In genomic region chr15:77203255-77203981, GRCm38 (mm10) we compare ENCODE assay signal across 8 mouse cellular contexts.
A peak's percentile ranks its signal among the peaks of the same experiment; 100 is the strongest.
DNase-seq lines count a peak whose midpoint lies in the region; ATAC-seq and TF ChIP-seq lines count a peak whose summit lies in the region.

No protein-coding gene starts in this region.

- 0 out of 2 replicates have a peak, but pooled peaks have one; percentile 32 for ATAC-seq in kidney, embryonic 14.5 days (ENCODE audit: low FRiP score, low TSS enrichment)
- ATAC-seq in lung, embryonic 16.5 days (ENCODE audit: low read depth) = peak; percentile 67
- no peak for ATAC-seq in megakaryocyte, adult 5-6 weeks (ENCODE audit: poor library complexity, severe bottlenecking)

- intact Hi-C loops in heart, adult 2 months (cut with DNase I) = loop anchor here (5.0 kb wide), 1 partner anchor 51 kb away; no protein-coding TSS in a partner anchor

- H3K9ac ChIP-seq in heart, adult 2 months (ENCODE audit: low read depth, low read length) = peak overlapping the region; percentile 62
- H3K9ac ChIP-seq in kidney, embryonic 14.5 days (ENCODE audit: low read depth, low read length) = peak overlapping the region; percentile 23; the same call in 1 of the 2 replicates
- peak overlapping the region; percentile 14; the same call in 1 of the 2 replicates for H3K9ac ChIP-seq in lung, embryonic 16.5 days (ENCODE audit: low read length)

- 0 out of 2 replicates have a peak, but pooled peaks have one; percentile 15 for TF ChIP-seq EP300 in heart, adult 2 months (IDR thresholded peaks at IDR 0.05; ENCODE audit: insufficient read depth, low read depth, low read length)

- H3K27ac ChIP-seq in heart, adult 2 months = peak overlapping the region; percentile 86
- H3K27ac ChIP-seq in kidney, embryonic 14.5 days (ENCODE audit: low read depth, low read length) = no peak overlapping the region
- peak overlapping the region; percentile 52 for H3K27ac ChIP-seq in lung, embryonic 16.5 days (ENCODE audit: low read length)

- 37% methylated on average over 14 of the region's 14 CpGs for WGBS in heart, adult 2 months
- 61% methylated on average over 14 of the region's 14 CpGs for WGBS in kidney, embryonic 14.5 days
- 31% methylated on average over 14 of the region's 14 CpGs for WGBS in lung, embryonic 16.5 days

- peaks cover 7% of the 10 kb centered on the region for H3K79me2 ChIP-seq in heart, adult 2 months (replicated peaks; ENCODE audit: control insufficient read depth, insufficient read depth, low read length)

- H3K36me3 ChIP-seq in heart, adult 2 months (ENCODE audit: control insufficient read depth, insufficient read depth, low read length) = peaks cover 7% of the 10 kb centered on the region; the same call in 1 of the 2 replicates
- no peaks in the 10 kb centered on the region for H3K36me3 ChIP-seq in kidney, embryonic 14.5 days (ENCODE audit: control insufficient read depth, insufficient read depth, low read length)
- H3K36me3 ChIP-seq in lung, embryonic 16.5 days (ENCODE audit: control insufficient read depth, insufficient read depth, low read length) = no peaks in the 10 kb centered on the region

- peaks cover 15% of the 10 kb centered on the region for H3K4me1 ChIP-seq in heart, adult 2 months (ENCODE audit: control insufficient read depth, insufficient read depth, low read length)
- peaks cover 19% of the 10 kb centered on the region for H3K4me1 ChIP-seq in kidney, embryonic 14.5 days (ENCODE audit: control insufficient read depth, insufficient read depth, low read length)
- peaks cover 24% of the 10 kb centered on the region for H3K4me1 ChIP-seq in lung, embryonic 16.5 days (replicated peaks; ENCODE audit: control insufficient read depth, insufficient read depth, low read length)

- TF ChIP-seq POLR2A in heart, adult 2 months (IDR thresholded peaks at IDR 0.05; ENCODE audit: insufficient read depth, low read depth, low read length) = peak; percentile 31; the same call in 1 of the 2 replicates

- no peak for TF ChIP-seq CTCF in heart, adult 2 months (IDR thresholded peaks at IDR 0.05)

- H3K9me3 ChIP-seq in kidney, embryonic 14.5 days (ENCODE audit: control insufficient read depth, low read length) = no peaks in the 10 kb centered on the region
- H3K9me3 ChIP-seq in lung, embryonic 16.5 days (ENCODE audit: control insufficient read depth, low read length) = no peaks in the 10 kb centered on the region

- DNase-seq in NIH3T3 (ENCODE audit: low read depth) = peak; percentile 58
- DNase-seq in cerebellum, adult 8-10 months = peak; percentile 44
- peak; percentile 58 to 59 for DNase-seq in heart, adult 2 months
- peak; percentile 88 for DNase-seq in yolk sac, embryonic 10.5 days (ENCODE audit: low spot score)
- DNase-seq in left cerebral cortex, adult 8-10 months (ENCODE audit: low spot score in 2 of 2) = no peak

- no peaks in the 10 kb centered on the region for H3K27me3 ChIP-seq in heart, adult 2 months (ENCODE audit: control insufficient read depth, insufficient read depth, low read length)
- H3K27me3 ChIP-seq in kidney, embryonic 14.5 days (ENCODE audit: control insufficient read depth, insufficient read depth, low read length) = no peaks in the 10 kb centered on the region
- no peaks in the 10 kb centered on the region for H3K27me3 ChIP-seq in lung, embryonic 16.5 days (ENCODE audit: control insufficient read depth, insufficient read depth, low read depth, low read length)

- peak overlapping the region; percentile 36 for H3K4me3 ChIP-seq in heart, adult 2 months
- H3K4me3 ChIP-seq in kidney, embryonic 14.5 days (ENCODE audit: low read length) = no peak overlapping the region
- H3K4me3 ChIP-seq in lung, embryonic 16.5 days (ENCODE audit: low read length) = no peak overlapping the region

- H3K4me2 ChIP-seq in kidney, embryonic 14.5 days (replicated peaks; ENCODE audit: low read depth, low read length) = no peak overlapping the region
- H3K4me2 ChIP-seq in lung, embryonic 16.5 days (ENCODE audit: low read depth, low read length) = no peak overlapping the region

Comparison
In these comparisons a context has a peak if more than half of its experiments do, and no peak if none do; other contexts are left out.
1. DNase-seq: peak in NIH3T3 (single experiment), cerebellum, adult 8-10 months (single experiment), heart, adult 2 months (2 of 2) and yolk sac, embryonic 10.5 days (single experiment); none in left cerebral cortex, adult 8-10 months (0 of 2).
2. Peak in every context shown above with its lines, with median percentiles within 50 percentile points of each other: H3K9ac ChIP-seq.